Mouse (Mus musculus) liver, adult 2 months (tissue): ENCODE measurements around the gene 4930442H23Rik. TPM values are rescaled to one million over a fixed set of nuclear protein-coding genes. Genes with fewer than 3 reads are reported as not detected.

Source experiments
- DNase-seq: peaks from one replicate; pipeline ENCODE4 v3.0.0-alpha.2; 2011; ENCODE audit warnings: low read depth, low spot score; ENCODE audit errors: extremely low read depth
- H3K27ac ChIP-seq: fragments of 200-500 bp; replicated peaks from 2 replicates; pipeline ENCODE4 v1.5.1; 2012; ENCODE audit warnings: low read depth, mild to moderate bottlenecking, control low read depth, inconsistent platforms, low read length; ENCODE audit not compliant: insufficient read depth
- H3K27me3 ChIP-seq: fragments of 200-500 bp; 2 replicates; pipeline ENCODE4 v1.6.1; 2012; ENCODE audit warnings: mild to moderate bottlenecking, moderate library complexity, low read length, inconsistent platforms; ENCODE audit not compliant: control insufficient read depth, insufficient read depth
- H3K36me3 ChIP-seq: fragments of 200-500 bp; 2 replicates; pipeline ENCODE4 v1.6.1; 2012; ENCODE audit warnings: low read length, inconsistent platforms; ENCODE audit not compliant: control insufficient read depth, insufficient read depth
- H3K4me1 ChIP-seq: fragments of 200-500 bp; 2 replicates; pipeline ENCODE4 v1.6.1; 2011; ENCODE audit warnings: low read length; ENCODE audit not compliant: control insufficient read depth, insufficient read depth
- H3K4me3 ChIP-seq: fragments of 200-500 bp; 2 replicates; pipeline ENCODE4 v1.5.1; 2011; ENCODE audit warnings: low read depth, mild to moderate bottlenecking, control low read depth, low read length, moderate library complexity; ENCODE audit not compliant: insufficient read depth
- H3K79me2 ChIP-seq: fragments of 200-500 bp; 2 replicates; pipeline ENCODE4 v1.6.1; 2012; ENCODE audit warnings: inconsistent platforms, mild to moderate bottlenecking, low read length, moderate library complexity; ENCODE audit not compliant: control insufficient read depth, insufficient read depth
- H3K9ac ChIP-seq: fragments of 200-500 bp; 2 replicates; pipeline ENCODE4 v1.6.1; 2012; ENCODE audit warnings: low read depth, mild to moderate bottlenecking, control low read depth, inconsistent platforms, low read length
- CTCF ChIP-seq: fragments of 200-500 bp; IDR thresholded peaks from 2 replicates; pipeline ENCODE4 v1.5.1; 2011; ENCODE audit warnings: low read depth, low read length, control low read depth
- POLR2A ChIP-seq: fragments of 200-500 bp; IDR thresholded peaks from 2 replicates; pipeline ENCODE4 v1.6.1; 2011; ENCODE audit warnings: low read length, control low read depth; ENCODE audit not compliant: insufficient read depth; ENCODE audit errors: extremely low read depth
- WGBS: fragments of 180-500 bp; shearing (Covaris S2); methylation state at CpG from one replicate; pipeline ENCODE4 v1.1.7; 2018; 5-methylcytosine and 5-hydroxymethylcytosine counted together
- polyA plus RNA-seq: library from polyadenylated mRNA; depleted of rRNA; stranded (reverse); fragments of >200 nt; gene quantifications from 2 replicates; pipeline ENCODE4 v1.2.3, GENCODE M21; 2012
- total RNA-seq: library from RNA; depleted of rRNA; stranded (reverse); fragments of >200 nt; gene quantifications from 2 replicates; pipeline ENCODE4 v1.2.3, GENCODE M21; 2014

4930442H23Rik gene
- total and polyA plus RNA-seq, 2 experiments = not detected

DNA sequence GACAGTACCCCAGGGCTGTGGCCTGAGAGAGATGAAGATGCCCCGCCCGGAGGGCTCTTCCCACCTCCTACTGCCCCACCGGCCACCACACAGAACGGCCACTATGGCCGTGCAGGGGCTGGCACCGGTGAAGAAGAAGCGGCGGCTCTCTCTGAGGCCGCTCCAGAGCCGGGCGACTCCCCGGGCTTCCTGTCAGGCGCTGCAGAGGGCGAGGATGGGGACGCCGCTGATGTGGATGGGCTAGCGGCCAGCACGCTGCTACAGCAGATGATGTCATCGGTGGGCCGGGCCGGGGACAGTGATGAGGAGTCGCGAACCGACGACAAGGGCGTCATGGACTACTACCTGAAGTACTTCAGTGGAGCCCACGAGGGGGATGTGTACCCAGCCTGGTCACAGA lies 39.0 kb downstream of the 4930442H23Rik start:
- Histone ChIP-seq H3K4me1 (peaks cover 11% of the 10 kb centered on the region), H3K36me3 (peaks cover 14% of the 10 kb centered on the region), H3K79me2 (peaks cover 68% of the 10 kb centered on the region), H3K27ac (no peak overlapping the region), H3K4me3 (no peak overlapping the region), H3K9ac (no peak overlapping the region), H3K27me3 (no peaks in the 10 kb centered on the region)
- DNase-seq = no peak
- TF ChIP-seq CTCF (no peak), POLR2A (no peak)
- WGBS = 88% methylated on average over 26 of the region's 27 CpGs

DNA sequence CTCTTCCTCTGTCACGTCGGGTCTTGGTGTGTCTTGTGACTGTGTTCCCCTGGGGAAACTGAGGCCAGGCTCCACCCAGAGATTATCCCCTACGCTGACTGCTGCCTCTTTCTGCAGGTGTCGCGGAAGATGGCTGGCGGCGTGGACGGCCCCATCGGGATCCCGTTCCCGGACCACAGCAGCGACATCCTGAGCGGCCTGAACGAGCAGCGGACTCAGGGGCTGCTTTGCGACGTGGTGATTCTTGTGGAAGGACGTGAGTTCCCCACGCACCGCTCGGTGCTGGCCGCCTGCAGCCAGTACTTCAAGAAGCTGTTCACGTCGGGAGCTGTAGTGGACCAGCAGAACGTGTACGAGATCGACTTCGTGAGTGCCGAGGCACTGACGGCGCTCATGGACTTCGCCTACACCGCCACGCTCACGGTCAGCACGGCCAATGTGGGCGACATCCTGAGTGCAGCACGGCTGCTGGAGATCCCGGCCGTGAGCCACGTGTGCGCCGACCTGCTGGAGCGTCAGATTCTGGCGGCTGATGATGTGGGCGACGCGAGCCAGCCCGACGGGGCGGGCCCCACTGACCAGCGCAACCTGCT lies 39.7 kb downstream of the 4930442H23Rik start:
- Histone ChIP-seq H3K27ac (no peak overlapping the region), H3K4me1 (peaks cover 18% of the 10 kb centered on the region)
- WGBS = 95% methylated on average over 52 of the region's 52 CpGs

GRCm38 (mm10) chr10:81143157-81143633 lies 40.5 kb downstream of the 4930442H23Rik start:
- 85% methylated on average over 7 of the region's 7 CpGs for WGBS
- Histone ChIP-seq H3K9ac (no peak overlapping the region), H3K4me3 (no peak overlapping the region), H3K4me1 (peaks cover 20% of the 10 kb centered on the region), H3K36me3 (peaks cover 7% of the 10 kb centered on the region), H3K79me2 (peaks cover 78% of the 10 kb centered on the region), H3K27ac (no peak overlapping the region), H3K27me3 (no peaks in the 10 kb centered on the region)
- DNase-seq = no peak
- TF ChIP-seq CTCF (0 out of 2 replicates have a peak, but pooled peaks have one; percentile 2), POLR2A (no peak)

More for the DNA sequence above, 39.7 kb downstream of the 4930442H23Rik start:
- H3K9ac ChIP-seq = no peak overlapping the region
- DNase-seq = no peak
- TF ChIP-seq POLR2A = no peak
- no peak for TF ChIP-seq CTCF
- H3K79me2 ChIP-seq = peaks cover 76% of the 10 kb centered on the region
- peaks cover 12% of the 10 kb centered on the region for H3K36me3 ChIP-seq
- no peak overlapping the region for H3K4me3 ChIP-seq
- H3K27me3 ChIP-seq = no peaks in the 10 kb centered on the region

DNA sequence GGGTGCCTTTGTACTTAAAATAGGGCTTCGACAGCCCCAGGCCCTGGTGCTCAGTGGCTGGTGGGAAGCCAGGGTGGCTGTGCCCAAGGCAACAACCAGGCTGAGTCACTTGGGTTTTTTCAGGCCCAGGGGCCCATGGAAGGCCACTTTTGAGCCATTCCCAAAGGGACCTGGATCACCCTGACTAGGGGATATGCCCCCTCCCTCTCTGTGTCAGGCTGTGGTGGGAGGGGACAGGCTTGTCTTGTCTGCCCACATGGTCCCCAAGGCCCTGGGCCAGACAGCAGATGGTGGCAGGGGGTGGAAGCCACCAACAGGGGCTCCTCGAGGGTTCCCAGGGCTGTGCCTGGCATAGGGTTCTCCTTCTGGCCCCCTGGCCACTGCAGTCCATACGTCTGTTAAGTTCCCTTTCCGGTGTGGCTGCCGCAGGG lies 41.1 kb downstream of the 4930442H23Rik start:
- H3K36me3 ChIP-seq = peaks cover 5% of the 10 kb centered on the region
- peaks cover 20% of the 10 kb centered on the region for H3K4me1 ChIP-seq
- peaks cover 80% of the 10 kb centered on the region for H3K79me2 ChIP-seq
- no peaks in the 10 kb centered on the region for H3K27me3 ChIP-seq
- WGBS = 90% methylated on average over 5 of the region's 5 CpGs
- H3K9ac ChIP-seq = no peak overlapping the region
- TF ChIP-seq CTCF = no peak
- no peak for TF ChIP-seq POLR2A
- H3K4me3 ChIP-seq = no peak overlapping the region
- DNase-seq = no peak
- H3K27ac ChIP-seq = no peak overlapping the region

DNA sequence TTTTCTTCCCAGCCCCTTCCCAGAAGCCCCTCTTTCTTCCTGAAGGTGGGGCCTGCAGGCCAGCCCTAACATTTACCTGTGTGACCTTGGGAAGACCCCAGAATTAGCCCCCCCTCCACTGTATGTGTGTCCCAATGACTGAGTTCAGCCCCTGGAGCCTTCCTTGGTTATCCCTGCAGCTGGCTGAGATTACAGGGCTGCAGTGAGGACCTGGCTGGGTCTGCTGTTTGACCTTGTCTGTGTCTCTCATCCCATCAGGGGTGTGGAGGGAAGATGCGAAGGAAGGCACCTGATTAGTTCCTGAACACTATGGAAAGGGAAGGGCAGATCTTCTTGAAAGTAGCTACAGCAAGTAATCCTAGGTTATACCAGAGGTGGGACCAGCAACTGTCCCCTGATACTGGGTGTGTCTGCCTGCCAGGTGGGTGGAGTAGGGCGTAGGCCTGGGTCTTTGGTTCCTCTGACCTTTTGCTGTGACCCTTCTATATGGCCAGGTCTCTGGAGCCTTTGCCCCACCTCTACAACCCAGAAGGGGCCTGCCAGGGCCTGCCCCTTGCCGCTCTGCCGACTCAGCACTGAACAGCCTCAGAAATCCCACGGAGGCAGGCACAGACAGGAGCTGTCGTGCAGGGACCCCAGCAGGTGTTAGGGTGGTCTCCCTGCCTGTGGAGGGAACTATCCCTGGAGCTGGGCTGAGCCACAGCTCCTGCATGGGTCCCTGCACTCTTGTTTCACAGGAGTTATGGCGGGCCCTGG lies 42.0 kb downstream of the 4930442H23Rik start:
- H3K36me3 ChIP-seq = peaks cover 4% of the 10 kb centered on the region; the same call in 1 of the 2 replicates

More for the DNA sequence above, 42.0 kb downstream of the 4930442H23Rik start:
- WGBS = 86% methylated on average over 7 of the region's 7 CpGs
- no peak overlapping the region for H3K9ac ChIP-seq
- H3K4me1 ChIP-seq = peaks cover 20% of the 10 kb centered on the region
- H3K79me2 ChIP-seq = peaks cover 80% of the 10 kb centered on the region
- H3K4me3 ChIP-seq = no peak overlapping the region
- TF ChIP-seq POLR2A (no peak), CTCF (no peak)
- DNase-seq = no peak
- no peaks in the 10 kb centered on the region for H3K27me3 ChIP-seq
- H3K27ac ChIP-seq = no peak overlapping the region
